Mouse (Mus musculus): ENCODE measurements around the gene Ly6g6c.

The Ly6g6c gene

DNA sequence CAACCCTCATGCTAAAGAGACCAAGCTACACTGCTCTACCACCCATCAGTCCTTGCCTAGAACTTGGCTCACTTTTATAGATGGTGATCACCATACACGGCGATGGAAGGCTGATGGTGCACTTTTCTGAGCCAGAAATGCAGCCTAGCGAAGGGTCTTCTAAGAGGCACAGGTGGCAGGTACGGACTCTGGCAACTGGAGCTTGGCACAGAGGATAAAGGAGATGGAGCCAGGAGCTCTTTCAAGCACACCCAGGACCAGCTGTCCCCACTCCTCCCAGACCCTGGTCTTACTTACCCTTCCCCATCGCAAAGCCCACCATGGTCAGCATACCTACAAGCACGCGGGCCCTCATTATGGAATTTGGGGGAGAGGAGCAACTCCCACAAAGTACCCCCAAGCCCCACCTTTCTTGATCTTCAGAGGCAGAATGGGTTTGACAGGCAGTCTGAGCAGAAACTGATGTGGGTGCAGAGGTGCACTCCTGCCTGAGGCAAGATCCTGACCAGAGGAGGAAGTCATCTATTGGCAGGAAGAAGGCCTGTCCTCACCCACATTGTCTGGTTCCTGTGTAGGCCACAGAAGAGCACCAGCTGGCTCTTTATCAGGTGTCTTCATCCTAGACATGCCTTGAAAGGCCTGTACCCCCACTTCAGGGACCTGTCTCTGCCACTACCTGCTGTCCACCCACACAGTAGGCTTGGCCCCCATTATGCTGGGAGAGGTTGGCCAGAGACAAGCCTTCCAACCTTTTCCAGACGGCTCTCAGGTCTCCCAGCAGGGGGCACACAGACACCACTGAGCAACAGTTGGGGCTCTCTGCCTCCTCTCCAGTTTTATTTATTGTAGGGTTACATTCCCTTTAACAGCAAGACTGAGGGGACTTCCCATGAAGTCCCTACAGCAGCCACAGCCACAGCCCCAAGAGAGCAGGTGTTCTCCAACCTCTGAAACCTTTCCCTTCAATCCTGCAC lies 50.1 kb downstream of the Ly6g6c start, which contains the start of gene Ly6g5b:
Ly6g5b (minus strand) TSS at position 383 of the 974 bp plus-strand sequence.
- DNase-seq, result peak in 1 of 2 experiments; percentile 33
